Mouse (Mus musculus) cerebellum, adult 18-20 months (tissue): ENCODE data around the gene Rgsl1.
A peak's percentile ranks its signal among the peaks of the same experiment; 100 is the strongest.

Experiments
- DNase-seq, 2 experiments: peaks; one replicate each; pipeline ENCODE4 v3.0.0; 2021

Gene Rgsl1

GRCm38 (mm10) chr1:153739437-153740015, 104.4 kb downstream of the Rgsl1 start:
- DNase-seq: no peak

GRCm38 (mm10) chr1:153737101-153738085, 106.5 kb downstream of the Rgsl1 start:
- DNase-seq: no peak

- no peak for DNase-seq
Measured at GRCm38 (mm10) chr1:153736096-153736495, 107.8 kb downstream of the Rgsl1 start.

- DNase-seq: no peak
Measured at GRCm38 (mm10) chr1:153734866-153735265, 109.1 kb downstream of the Rgsl1 start.

- DNase-seq: peak in 1 of 2 experiments; percentile 37
Measured at GRCm38 (mm10) chr1:153733181-153733580, 110.8 kb downstream of the Rgsl1 start.

DNA sequence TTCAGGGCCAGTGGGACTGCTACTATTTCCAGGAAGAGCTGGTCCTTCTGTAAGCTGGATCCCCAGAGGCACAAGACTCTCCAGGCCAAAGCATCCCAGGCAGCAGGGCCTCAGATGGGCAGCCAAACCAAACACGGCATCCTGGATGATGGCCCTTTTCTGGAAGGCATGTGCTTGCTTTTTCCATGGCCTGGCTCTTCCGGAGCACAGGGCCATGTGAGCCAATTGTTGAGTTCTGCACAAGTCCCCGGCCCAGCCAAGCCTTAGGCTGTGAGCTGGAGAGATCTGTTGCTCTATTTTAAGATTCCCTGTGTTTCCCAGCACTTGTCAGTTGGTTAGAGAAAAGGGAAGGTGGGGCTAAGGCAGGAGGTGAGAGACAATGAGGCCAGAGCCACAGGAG, 113.3 kb downstream of the Rgsl1 start:
- DNase-seq: peak in 1 of 2 experiments; percentile 33

DNA sequence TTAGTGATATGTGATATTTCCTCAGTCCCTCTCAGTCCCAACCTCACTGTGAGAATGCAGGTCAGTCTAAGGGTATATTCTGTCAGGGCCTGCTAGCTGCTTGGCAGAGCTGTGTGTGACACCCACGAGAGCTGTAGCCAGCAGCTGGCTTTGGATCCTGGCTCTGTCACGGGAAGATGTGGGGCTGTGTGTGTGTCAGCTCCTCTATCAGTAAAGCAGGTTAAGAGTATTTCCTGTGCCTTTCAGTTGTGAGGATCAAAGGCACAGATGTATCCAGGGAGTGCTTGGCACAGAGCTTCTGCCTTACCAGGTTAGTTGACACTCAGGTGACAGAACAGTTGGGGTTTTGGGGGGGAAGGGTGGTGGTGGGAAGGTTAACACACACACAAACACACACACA, 114.1 kb downstream of the Rgsl1 start:
- DNase-seq: no peak
